Mouse (Mus musculus) E14TG2a.4 (cell line): ENCODE measurements around the gene Tank.

Source experiments
- CTCF ChIP-seq: conservative IDR thresholded peaks from 2 replicates; pipeline ENCODE4 v1.5.1; 2014; ENCODE audit warnings: low read length
- NANOG ChIP-seq: IDR thresholded peaks from 2 replicates; pipeline ENCODE4 v1.6.1; 2014; ENCODE audit warnings: borderline replicate concordance, low read length, mixed read lengths

DNA sequence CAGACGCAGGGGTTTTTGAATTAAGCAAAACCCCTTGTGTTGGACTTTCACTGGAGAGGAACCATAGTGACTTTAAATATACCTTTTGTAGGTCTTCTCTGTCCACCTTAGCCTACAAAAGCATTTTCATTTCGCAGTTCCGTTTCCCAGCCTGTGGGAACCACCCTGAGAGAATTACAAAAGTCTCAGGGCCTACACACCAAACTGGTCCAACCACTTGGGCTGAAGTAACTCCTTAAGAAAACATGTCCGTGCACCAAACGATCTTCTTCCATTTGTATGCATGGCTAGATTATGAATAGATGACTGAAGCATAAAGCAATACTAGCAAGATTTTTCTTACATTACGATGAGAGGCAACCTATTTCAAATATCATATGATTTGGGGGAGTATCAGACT, 9.2 kb upstream of the Tank start:
- TF ChIP-seq CTCF, result no peak
- TF ChIP-seq NANOG, result no peak
